Mouse (Mus musculus) liver, adult 2 months (tissue): Measurements from ENCODE around the gene En1. TPM values are rescaled to one million over a fixed set of nuclear protein-coding genes. Genes with fewer than 3 reads are reported as not detected.
A peak's percentile ranks its signal among the peaks of the same experiment; 100 is the strongest.

Experiments
- DNase-seq: peaks from one replicate; pipeline ENCODE4 v3.0.0-alpha.2; 2011; ENCODE audit warnings: low read depth, low spot score; ENCODE audit errors: extremely low read depth
- H3K27ac ChIP-seq: fragments of 200-500 bp; replicated peaks from 2 replicates; pipeline ENCODE4 v1.5.1; 2012; ENCODE audit warnings: low read depth, mild to moderate bottlenecking, control low read depth, inconsistent platforms, low read length; ENCODE audit not compliant: insufficient read depth
- H3K27me3 ChIP-seq: fragments of 200-500 bp; 2 replicates; pipeline ENCODE4 v1.6.1; 2012; ENCODE audit warnings: mild to moderate bottlenecking, moderate library complexity, low read length, inconsistent platforms; ENCODE audit not compliant: control insufficient read depth, insufficient read depth
- H3K36me3 ChIP-seq: fragments of 200-500 bp; 2 replicates; pipeline ENCODE4 v1.6.1; 2012; ENCODE audit warnings: low read length, inconsistent platforms; ENCODE audit not compliant: control insufficient read depth, insufficient read depth
- H3K4me1 ChIP-seq: fragments of 200-500 bp; 2 replicates; pipeline ENCODE4 v1.6.1; 2011; ENCODE audit warnings: low read length; ENCODE audit not compliant: control insufficient read depth, insufficient read depth
- H3K4me3 ChIP-seq: fragments of 200-500 bp; 2 replicates; pipeline ENCODE4 v1.5.1; 2011; ENCODE audit warnings: low read depth, mild to moderate bottlenecking, control low read depth, low read length, moderate library complexity; ENCODE audit not compliant: insufficient read depth
- H3K79me2 ChIP-seq: fragments of 200-500 bp; 2 replicates; pipeline ENCODE4 v1.6.1; 2012; ENCODE audit warnings: inconsistent platforms, mild to moderate bottlenecking, low read length, moderate library complexity; ENCODE audit not compliant: control insufficient read depth, insufficient read depth
- H3K9ac ChIP-seq: fragments of 200-500 bp; 2 replicates; pipeline ENCODE4 v1.6.1; 2012; ENCODE audit warnings: low read depth, mild to moderate bottlenecking, control low read depth, inconsistent platforms, low read length
- CTCF ChIP-seq: fragments of 200-500 bp; IDR thresholded peaks from 2 replicates; pipeline ENCODE4 v1.5.1; 2011; ENCODE audit warnings: low read depth, low read length, control low read depth
- POLR2A ChIP-seq: fragments of 200-500 bp; IDR thresholded peaks from 2 replicates; pipeline ENCODE4 v1.6.1; 2011; ENCODE audit warnings: low read length, control low read depth; ENCODE audit not compliant: insufficient read depth; ENCODE audit errors: extremely low read depth
- WGBS: fragments of 180-500 bp; shearing (Covaris S2); methylation state at CpG from one replicate; pipeline ENCODE4 v1.1.7; 2018; 5-methylcytosine and 5-hydroxymethylcytosine counted together
- polyA plus RNA-seq: library from polyadenylated mRNA; depleted of rRNA; stranded (reverse); fragments of >200 nt; gene quantifications from 2 replicates; pipeline ENCODE4 v1.2.3, GENCODE M21; 2012; rRNA removed
- total RNA-seq: library from RNA; depleted of rRNA; stranded (reverse); fragments of >200 nt; gene quantifications from 2 replicates; pipeline ENCODE4 v1.2.3, GENCODE M21; 2014; rRNA removed

En1 gene
- total and polyA plus RNA-seq, 2 experiments = not detected

- Histone ChIP-seq H3K4me1 (no peaks in the 10 kb centered on the region), H3K27ac (no peak overlapping the region), H3K27me3 (0 out of 2 replicates have a peak, but pooled peaks cover 2% of the 10 kb centered on the region), H3K9ac (no peak overlapping the region), H3K79me2 (no peaks in the 10 kb centered on the region), H3K36me3 (no peaks in the 10 kb centered on the region), H3K4me3 (no peak overlapping the region)
- no peak for DNase-seq
- WGBS = 93% methylated on average over 1 of the region's 1 CpGs
- TF ChIP-seq POLR2A (no peak), CTCF (no peak)
Observed at GRCm38 (mm10) chr1:120644755-120645154, 42.5 kb downstream of the En1 start.

- H3K4me1 ChIP-seq = no peaks in the 10 kb centered on the region
- H3K36me3 ChIP-seq = no peaks in the 10 kb centered on the region
- H3K9ac ChIP-seq = no peak overlapping the region
- no peak overlapping the region for H3K4me3 ChIP-seq
- TF ChIP-seq POLR2A (no peak), CTCF (no peak)
- no peak overlapping the region for H3K27ac ChIP-seq
- no peaks in the 10 kb centered on the region for H3K27me3 ChIP-seq
- 77% methylated on average over 8 of the region's 8 CpGs for WGBS
- H3K79me2 ChIP-seq = no peaks in the 10 kb centered on the region
- DNase-seq = no peak
Observed at GRCm38 (mm10) chr1:120650068-120650467, 47.9 kb downstream of the En1 start.

- Histone ChIP-seq H3K9ac (no peak overlapping the region), H3K79me2 (no peaks in the 10 kb centered on the region), H3K27me3 (no peaks in the 10 kb centered on the region), H3K36me3 (no peaks in the 10 kb centered on the region), H3K4me3 (no peak overlapping the region), H3K27ac (no peak overlapping the region), H3K4me1 (no peaks in the 10 kb centered on the region)
- 77% methylated on average over 5 of the region's 5 CpGs for WGBS
- no peak for TF ChIP-seq POLR2A
- no peak for TF ChIP-seq CTCF
- no peak for DNase-seq
Observed at GRCm38 (mm10) chr1:120651997-120652396, 49.8 kb downstream of the En1 start.

- TF ChIP-seq POLR2A = no peak
- TF ChIP-seq CTCF = no peak; the same call in 1 of the 2 replicates
- Histone ChIP-seq H3K9ac (no peak overlapping the region), H3K4me1 (no peaks in the 10 kb centered on the region), H3K79me2 (no peaks in the 10 kb centered on the region), H3K4me3 (no peak overlapping the region), H3K36me3 (no peaks in the 10 kb centered on the region), H3K27me3 (no peaks in the 10 kb centered on the region), H3K27ac (no peak overlapping the region)
- 13% methylated on average over 7 of the region's 7 CpGs for WGBS
- peak; percentile 99 for DNase-seq
Observed at GRCm38 (mm10) chr1:120654950-120655396, 52.8 kb downstream of the En1 start.

Other genes with a start within 250 kb of the En1 start
- gene Marco, start 97.4 kb upstream of the En1 start, total RNA-seq = 6.2 and 8.6 TPM in 2 replicates
- gene Marco, start 97.4 kb upstream of the En1 start, polyA plus RNA-seq = 0.57 and 1.4 TPM in 2 replicates